Mouse (Mus musculus) brain, embryonic 14.5 days (tissue): ENCODE data around the gene Zfp94.

Experiments
- CTCF ChIP-seq: fragments of 200-500 bp; IDR thresholded peaks from 2 replicates; pipeline ENCODE4 v1.5.1; 2012; ENCODE audit warnings: inconsistent platforms, mild to moderate bottlenecking, moderate library complexity, borderline replicate concordance; ENCODE audit not compliant: insufficient read depth, insufficient read length; ENCODE audit errors: extremely low read depth
- POLR2A ChIP-seq: fragments of 200-500 bp; IDR thresholded peaks from 2 replicates; pipeline ENCODE4 v1.6.1; 2012; ENCODE audit warnings: mild to moderate bottlenecking, inconsistent platforms, borderline replicate concordance; ENCODE audit not compliant: poor library complexity, insufficient read depth, insufficient read length, severe bottlenecking; ENCODE audit errors: extremely low read depth

DNA sequence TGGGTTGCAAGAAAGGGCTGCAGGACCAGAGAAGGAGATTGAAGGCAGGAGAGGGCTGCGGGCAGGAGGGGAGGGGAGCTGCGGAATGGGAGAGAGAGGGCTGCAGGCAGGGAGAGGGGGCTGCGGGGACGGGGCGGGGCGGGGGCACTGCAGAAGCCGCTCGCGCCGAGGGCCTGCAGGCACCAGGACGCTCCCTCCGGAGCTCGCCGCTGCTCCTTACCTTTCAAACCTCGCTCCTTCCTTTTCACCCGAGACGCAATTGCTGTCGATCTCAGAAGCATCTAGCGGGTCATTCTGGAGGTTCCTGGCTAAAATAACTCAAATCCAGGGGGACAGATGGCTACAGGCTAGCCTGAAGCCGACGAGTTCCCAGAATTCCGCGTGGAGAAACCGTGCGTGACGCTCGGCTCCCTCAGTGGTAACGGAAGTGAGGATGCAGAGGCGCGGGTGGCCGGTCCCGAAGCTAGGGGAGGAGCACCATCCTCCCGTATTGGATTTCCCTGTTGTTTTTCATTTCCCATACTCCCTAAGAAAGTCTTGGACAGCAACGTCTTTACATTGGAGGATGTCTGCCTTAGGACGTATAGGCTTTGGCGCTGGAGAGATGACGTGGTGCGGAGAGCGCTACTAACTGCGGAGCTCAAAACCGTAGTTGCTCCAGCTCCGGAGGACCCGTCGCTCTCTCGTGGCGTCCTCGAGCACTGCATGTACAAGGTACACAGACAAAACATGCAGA is 17.3 kb downstream of the Zfp94 start:
- TF ChIP-seq CTCF (peak; percentile 60), POLR2A (peak; percentile 11; the same call in 1 of the 2 replicates)
